Mouse (Mus musculus) liver, embryonic 14.5 days (tissue): ENCODE results near the gene Dusp2. TPM values are rescaled to one million over a fixed set of nuclear protein-coding genes. Genes with fewer than 3 reads are reported as not detected.

Experiments used
- ATAC-seq: fragments of 200-750 bp; cut with Nextera tagmentation; 2 replicates; pipeline ENCODE4 v1.8.0; 2017; ENCODE audit warnings: moderate number of reproducible peaks, mild to moderate bottlenecking, moderate library complexity; ENCODE audit not compliant: insufficient read depth
- DNase-seq, 3 experiments: peaks; one replicate each; pipeline ENCODE4 v3.0.0-alpha.2; 2012 to 2013; ENCODE audit warnings: low read depth in 3 of 3, low spot score in 3 of 3
- H3K27ac ChIP-seq: fragments of 300-500 bp; sonication (generic); 2 replicates; pipeline ENCODE4 v1.5.1; 2014; ENCODE audit warnings: moderate library complexity, mild to moderate bottlenecking, control low read depth, inconsistent platforms
- H3K27me3 ChIP-seq: fragments of 300-500 bp; sonication (generic); 2 replicates; pipeline ENCODE4 v1.6.1; 2014; ENCODE audit warnings: mild to moderate bottlenecking, low read length, moderate library complexity; ENCODE audit not compliant: control insufficient read depth, insufficient read depth
- H3K36me3 ChIP-seq: fragments of 300-500 bp; sonication (generic); replicated peaks from 2 replicates; pipeline ENCODE4 v1.6.1; 2014; ENCODE audit warnings: low read depth; ENCODE audit not compliant: control insufficient read depth, insufficient read depth
- H3K4me1 ChIP-seq, 2 experiments: fragments of 200-500 bp in 1 of 2; fragments of 300-500 bp in 1 of 2; sonication (generic) in 1 of 2; replicated peaks; 2 replicates each; pipeline ENCODE4 v1.6.1; 2012 to 2014; ENCODE audit warnings: antibody characterized with exemption in 1 of 2, inconsistent platforms in 1 of 2, low read length in 1 of 2; ENCODE audit not compliant: control insufficient read depth in 2 of 2, insufficient read depth in 2 of 2
- H3K4me2 ChIP-seq: fragments of 300-500 bp; sonication (generic); 2 replicates; pipeline ENCODE4 v1.6.1; 2014; ENCODE audit warnings: low read depth, mild to moderate bottlenecking, control low read depth, moderate library complexity
- H3K4me3 ChIP-seq, 2 experiments: fragments of 200-500 bp in 1 of 2; fragments of 300-500 bp in 1 of 2; sonication (generic) in 1 of 2; 2 replicates each; pipeline ENCODE4 v1.5.1; 2012 to 2014; ENCODE audit warnings: low read depth in 2 of 2, low read length in 2 of 2, mild to moderate bottlenecking in 2 of 2, control low read depth in 1 of 2, inconsistent platforms in 1 of 2, moderate library complexity in 1 of 2; ENCODE audit not compliant: insufficient read depth in 1 of 2
- H3K9ac ChIP-seq: fragments of 300-500 bp; sonication (generic); replicated peaks from 2 replicates; pipeline ENCODE4 v1.6.1; 2014; ENCODE audit warnings: mild to moderate bottlenecking, control low read depth, moderate library complexity
- H3K9me3 ChIP-seq: fragments of 300-500 bp; sonication (generic); 2 replicates; pipeline ENCODE4 v1.6.1; 2016; ENCODE audit warnings: low read length, mixed read lengths; ENCODE audit not compliant: control insufficient read depth
- CTCF ChIP-seq: IDR thresholded peaks from 2 replicates; pipeline ENCODE4 v1.5.1; 2016; ENCODE audit warnings: antibody characterized with exemption, low read depth, control low read depth
- EP300 ChIP-seq: IDR thresholded peaks from 2 replicates; pipeline ENCODE4 v1.6.1; 2016; ENCODE audit warnings: antibody characterized with exemption, low read depth
- WGBS: fragments of 180-500 bp; shearing (Covaris S2); extraction: QIAGEN DNeasy Blood & Tissue Kit; methylation state at CpG from one replicate; pipeline ENCODE4 v1.1.7; 2014; ENCODE audit not compliant: insufficient replicate concordance; 5-methylcytosine and 5-hydroxymethylcytosine counted together
- polyA plus RNA-seq, 2 experiments: library from polyadenylated mRNA; depleted of rRNA in 1 of 2; stranded (reverse) in 1 of 2; unstranded in 1 of 2; fragments of >200 nt; fragmentation: Nextera tagmentation in 1 of 2; extraction: Ambion mirVana in 1 of 2; gene quantifications; 2 replicates each; pipeline versions ENCODE4 v1.2.1 to v1.2.3; 2012 to 2014

The Dusp2 gene
- polyA plus RNA-seq, 2 experiments = 1.5 to 1.8 TPM

DNA sequence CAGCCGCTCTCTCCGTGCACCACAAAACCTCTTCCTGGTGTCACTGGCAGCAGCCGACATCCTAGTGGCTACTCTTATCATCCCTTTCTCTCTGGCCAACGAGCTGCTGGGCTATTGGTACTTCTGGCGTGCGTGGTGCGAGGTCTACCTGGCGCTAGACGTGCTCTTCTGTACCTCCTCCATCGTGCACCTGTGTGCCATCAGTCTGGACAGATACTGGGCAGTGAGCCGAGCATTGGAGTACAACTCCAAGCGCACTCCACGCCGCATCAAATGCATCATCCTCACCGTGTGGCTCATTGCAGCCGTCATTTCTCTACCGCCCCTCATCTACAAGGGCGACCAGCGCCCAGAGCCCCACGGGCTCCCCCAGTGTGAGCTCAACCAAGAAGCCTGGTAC is 27.7 kb downstream of the Dusp2 start:
- 5% methylated on average over 20 of the region's 20 CpGs for WGBS
- no peaks in the 10 kb centered on the region for H3K9me3 ChIP-seq
- peaks cover 49% of the 10 kb centered on the region for H3K27me3 ChIP-seq
- peak overlapping the region; percentile 77 to 79 for H3K4me3 ChIP-seq
- peaks cover 18 to 33% of the 10 kb centered on the region in 2 experiments for H3K4me1 ChIP-seq
- ATAC-seq (no peak), DNase-seq (no peak)
- H3K36me3 ChIP-seq = peaks cover 20% of the 10 kb centered on the region
- peak overlapping the region; percentile 79 for H3K4me2 ChIP-seq
- H3K9ac ChIP-seq = peak overlapping the region; percentile 86
- H3K27ac ChIP-seq = no peak overlapping the region
- TF ChIP-seq EP300 (no peak), CTCF (no peak; the same call in 1 of the 2 replicates)

DNA sequence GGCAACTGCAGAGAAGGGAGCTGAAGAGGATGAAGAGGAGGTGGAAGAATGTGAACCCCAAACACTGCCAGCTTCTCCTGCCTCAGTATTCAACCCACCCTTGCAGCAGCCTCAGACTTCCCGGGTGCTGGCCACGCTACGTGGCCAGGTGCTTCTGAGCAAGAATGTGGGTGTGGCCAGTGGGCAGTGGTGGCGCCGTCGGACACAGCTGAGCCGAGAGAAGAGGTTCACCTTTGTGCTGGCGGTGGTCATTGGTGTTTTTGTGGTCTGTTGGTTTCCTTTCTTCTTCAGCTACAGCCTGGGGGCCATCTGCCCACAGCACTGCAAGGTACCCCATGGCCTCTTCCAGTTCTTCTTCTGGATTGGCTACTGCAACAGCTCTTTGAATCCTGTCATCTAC is 28.5 kb downstream of the Dusp2 start:
- TF ChIP-seq CTCF = no peak
- TF ChIP-seq EP300 = no peak
- no peak for DNase-seq
- Histone ChIP-seq H3K36me3 (peaks cover 23% of the 10 kb centered on the region), H3K27me3 (peaks cover 49% of the 10 kb centered on the region), H3K27ac (no peak overlapping the region), H3K9ac (peak overlapping the region; percentile 86), H3K4me1 (peaks cover 25 to 41% of the 10 kb centered on the region in 2 experiments), H3K4me3 (peak overlapping the region; percentile 77 to 79), H3K4me2 (peak overlapping the region; percentile 79), H3K9me3 (no peaks in the 10 kb centered on the region)
- no peak for ATAC-seq
- 10% methylated on average over 8 of the region's 8 CpGs for WGBS

DNA sequence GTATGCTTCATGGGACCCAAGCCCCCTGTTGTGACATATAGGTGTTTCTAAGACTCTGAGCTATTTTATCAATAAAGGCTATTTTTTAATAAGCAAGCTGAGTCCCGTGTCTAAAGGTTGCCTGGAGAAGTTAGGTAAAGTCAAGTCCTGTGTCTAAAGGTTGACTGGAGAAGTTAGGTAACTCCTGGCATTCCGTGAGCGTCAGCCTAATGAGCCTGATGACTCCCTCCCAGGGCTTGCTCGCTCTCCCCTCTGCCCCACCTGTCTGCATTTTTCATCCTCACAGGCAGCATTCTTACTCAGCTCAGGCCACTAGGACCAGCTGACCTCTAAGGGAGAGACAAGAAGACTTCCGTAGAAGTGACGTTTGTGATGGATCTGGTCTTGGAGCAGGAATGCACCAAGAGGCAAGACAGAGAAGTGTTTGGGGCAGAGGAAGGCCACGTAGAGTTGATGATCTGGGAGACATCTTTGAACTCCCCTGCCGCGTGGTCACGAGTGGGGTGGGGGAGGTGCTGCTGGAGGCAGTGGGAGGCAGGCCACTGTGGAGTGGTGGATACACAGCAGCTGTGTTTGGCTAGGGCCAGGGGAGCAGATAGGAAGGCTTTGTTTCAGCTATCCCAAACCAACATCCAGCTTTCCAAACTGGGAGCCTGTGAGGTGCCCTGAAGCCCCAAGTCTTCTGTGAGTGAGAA is 31.3 kb downstream of the Dusp2 start:
- Histone ChIP-seq H3K36me3 (peaks cover 23% of the 10 kb centered on the region), H3K4me1 (peaks cover 48 to 67% of the 10 kb centered on the region in 2 experiments), H3K9me3 (no peaks in the 10 kb centered on the region), H3K9ac (peak overlapping the region; percentile 35), H3K27ac (peak overlapping the region; percentile 86), H3K4me2 (peak overlapping the region; percentile 79), H3K27me3 (peaks cover 35% of the 10 kb centered on the region), H3K4me3 (peak overlapping the region; percentile 10 to 77; a peak in 3 of 4 replicates)
- no peak for ATAC-seq
- DNase-seq = no peak
- TF ChIP-seq CTCF = no peak
- no peak for TF ChIP-seq EP300
- 64% methylated on average over 10 of the region's 10 CpGs for WGBS

DNA sequence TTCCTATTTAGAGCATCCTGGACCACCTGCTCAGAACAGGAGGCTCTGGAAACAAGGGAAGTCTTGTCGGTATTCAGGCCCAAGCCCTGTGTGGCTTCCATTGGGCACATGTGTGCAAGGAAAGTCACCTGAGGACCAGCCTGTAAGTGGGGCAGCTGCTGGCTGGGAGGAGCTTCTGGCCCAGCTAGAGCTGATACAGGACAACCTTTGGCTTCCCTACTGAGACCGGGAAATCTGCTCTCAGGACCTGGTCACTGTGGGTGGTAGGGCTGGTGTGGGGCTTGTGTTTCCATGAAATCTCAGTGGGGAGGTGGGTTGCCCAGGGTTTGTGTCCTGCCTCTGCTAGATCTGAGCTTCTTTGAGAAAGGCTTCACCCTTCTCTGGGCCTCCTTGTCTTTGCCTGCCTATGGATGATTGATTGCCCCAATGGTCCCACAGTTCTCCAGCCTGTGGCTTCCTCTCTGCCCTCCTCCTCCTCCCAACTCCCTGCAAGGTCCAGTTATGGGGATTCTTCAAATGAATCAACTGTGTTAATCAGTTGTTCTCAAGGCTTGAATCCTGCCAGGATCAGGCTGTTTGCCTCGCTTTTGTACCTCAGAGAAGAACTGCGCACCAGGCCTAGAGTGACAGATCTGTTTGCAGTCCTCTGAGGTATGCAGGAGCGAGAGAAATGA is 33.9 kb downstream of the Dusp2 start:
- no peak for DNase-seq
- Histone ChIP-seq H3K4me3 (peak overlapping the region; percentile 63 to 77), H3K9me3 (no peaks in the 10 kb centered on the region), H3K4me1 (peaks cover 74 to 90% of the 10 kb centered on the region in 2 experiments), H3K27me3 (peaks cover 13% of the 10 kb centered on the region), H3K9ac (peak overlapping the region; percentile 86), H3K4me2 (peak overlapping the region; percentile 79), H3K27ac (peak overlapping the region; percentile 86), H3K36me3 (peaks cover 23% of the 10 kb centered on the region)
- 54% methylated on average over 5 of the region's 5 CpGs for WGBS
- no peak for TF ChIP-seq EP300
- TF ChIP-seq CTCF = no peak
- no peak for ATAC-seq
